Mouse (Mus musculus): ENCODE data around the gene Gtf2f2.

- no peak for TF ChIP-seq CTCF (IDR thresholded peaks at IDR 0.05 in 2 of 3, conservative IDR thresholded peaks at IDR 0.05 in 1 of 3; ENCODE audit: control insufficient read depth in 1 of 3, insufficient read depth in 1 of 3, low read depth in 2 of 3, low read length in 3 of 3, poor library complexity in 1 of 3, severe bottlenecking in 1 of 3)
- TF ChIP-seq POLR2A (IDR thresholded peaks at IDR 0.05; ENCODE audit: control insufficient read depth in 1 of 2, insufficient read depth in 1 of 2, low read depth in 1 of 2, low read length in 2 of 2, poor library complexity in 1 of 2), result no peak
- no peak for TF ChIP-seq MEF2A (IDR thresholded peaks at IDR 0.05; ENCODE audit: extremely low read depth, insufficient replicate concordance, low read depth, low read length, poor library complexity, severe bottlenecking)
Observed at GRCm38 (mm10) chr14:76020927-76021719, 10.5 kb upstream of the Gtf2f2 start.

Measured in MEL (cell line).